ENCODE assay signal across 35 mouse cellular contexts in the genomic region with DNA sequence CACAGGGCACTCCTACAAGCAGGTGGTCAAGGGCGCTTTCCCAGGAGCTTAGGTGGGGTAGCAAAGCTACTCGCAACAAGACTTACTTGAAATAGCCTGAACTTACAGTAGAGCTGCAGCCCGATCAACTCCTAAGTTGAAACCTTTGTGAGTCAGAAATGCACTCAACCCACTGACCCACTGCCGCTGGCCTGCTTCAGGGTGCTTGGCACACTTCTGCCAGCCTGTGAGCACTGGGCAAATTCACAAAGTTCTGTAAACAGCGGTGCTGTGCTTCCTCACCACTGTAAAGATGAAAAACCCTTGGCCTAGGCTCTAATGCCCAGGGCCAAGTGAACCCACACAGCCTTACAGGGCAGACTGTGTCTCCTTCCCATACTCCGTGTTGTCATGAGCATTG.
"Had no signal": no experiment of that assay in that cellular context is flagged by ENCODE, and none has a peak within 500 bp of the region (broad histone marks: within the 10 kb centered on the region; RNA-seq: fewer than 3 reads in every experiment).

No protein-coding gene starts in this region.

- DNase-seq: heart, adult 2 months; heart, postnatal 10 days; heart, postnatal 14 days; heart, postnatal 36 days; heart, postnatal 4 days; kidney, adult 11 months; kidney, adult 18-20 months; kidney, adult 2 months; kidney, adult 8-10 months; kidney, adult 9 months; kidney, postnatal 10 days; kidney, postnatal 14 days; kidney, postnatal 25 days; kidney, postnatal 36 days; kidney, postnatal 4 days; layer of hippocampus, adult 9-11 months had no signal

- H3K9me3 ChIP-seq: heart, embryonic 10.5 days; heart, embryonic 13.5 days; heart, embryonic 15.5 days; hindbrain, embryonic 10.5 days; hindbrain, embryonic 12.5 days; hindbrain, embryonic 13.5 days; hindbrain, embryonic 15.5 days; intestine, embryonic 15.5 days; kidney, embryonic 15.5 days had no signal

- H3K4me3 ChIP-seq: heart, adult 2 months; heart, embryonic 10.5 days; heart, embryonic 12.5 days; heart, embryonic 13.5 days; heart, embryonic 15.5 days; hindbrain, embryonic 10.5 days; hindbrain, embryonic 12.5 days; hindbrain, embryonic 13.5 days; hindbrain, embryonic 15.5 days; intestine, embryonic 15.5 days; kidney, embryonic 15.5 days; layer of hippocampus, adult 2 months had no signal

- ATAC-seq: hindbrain, embryonic 16.5 days; hindbrain, postnatal 0 days; inflammation-experienced regulatory T-cells, adult 6 months; intestine, embryonic 15.5 days; intestine, embryonic 16.5 days; intestine, postnatal 0 days had no signal

- H3K36me3 ChIP-seq: heart, embryonic 10.5 days; heart, embryonic 12.5 days; heart, embryonic 15.5 days; hindbrain, embryonic 10.5 days; hindbrain, embryonic 12.5 days; hindbrain, embryonic 13.5 days; hindbrain, embryonic 15.5 days; intestine, embryonic 15.5 days; kidney, embryonic 15.5 days had no signal

- H3K9ac ChIP-seq: heart, embryonic 12.5 days; heart, embryonic 13.5 days; heart, embryonic 15.5 days; hindbrain, embryonic 12.5 days; hindbrain, embryonic 13.5 days; hindbrain, embryonic 14.5 days; hindbrain, embryonic 15.5 days; intestine, embryonic 15.5 days; kidney, embryonic 15.5 days had no signal

- H3K27me3 ChIP-seq: heart, embryonic 12.5 days; heart, embryonic 13.5 days; heart, embryonic 15.5 days; hindbrain, embryonic 12.5 days; hindbrain, embryonic 13.5 days; hindbrain, embryonic 15.5 days; intestine, embryonic 15.5 days; kidney, embryonic 15.5 days had no signal

- H3K27ac ChIP-seq: heart, adult 2 months; heart, embryonic 10.5 days; heart, embryonic 13.5 days; heart, embryonic 15.5 days; hindbrain, embryonic 10.5 days; hindbrain, embryonic 12.5 days; hindbrain, embryonic 13.5 days; hindbrain, embryonic 14.5 days; hindbrain, embryonic 15.5 days; hindbrain, postnatal 0 days; intestine, embryonic 15.5 days; kidney, embryonic 15.5 days; kidney, postnatal 0 days; layer of hippocampus, adult 2 months had no signal

- H3K4me2 ChIP-seq: heart, embryonic 11.5 days; heart, embryonic 12.5 days; heart, embryonic 13.5 days; heart, embryonic 15.5 days; hindbrain, embryonic 12.5 days; hindbrain, embryonic 13.5 days; hindbrain, embryonic 14.5 days; hindbrain, embryonic 15.5 days; intestine, embryonic 15.5 days; kidney, embryonic 15.5 days had no signal
